Mouse (Mus musculus) midbrain, postnatal 0 days (tissue): ENCODE measurements around the gene Dhx40. TPM values are rescaled to one million over a fixed set of nuclear protein-coding genes. Genes with fewer than 3 reads are reported as not detected.

Experiments used
- ATAC-seq: fragments of 200-750 bp; cut with Nextera tagmentation; 2 replicates; pipeline ENCODE4 v1.8.0; 2017; ENCODE audit warnings: moderate number of reproducible peaks, mild to moderate bottlenecking, moderate TSS enrichment, moderate library complexity; ENCODE audit not compliant: low FRiP score
- DNase-seq: peaks from one replicate; pipeline ENCODE4 v3.0.0-alpha.2; 2015; ENCODE audit warnings: low spot score
- H3K27ac ChIP-seq: fragments of 300-500 bp; sonication (generic); 2 replicates; pipeline ENCODE4 v1.5.1; 2014; ENCODE audit warnings: low read depth, mild to moderate bottlenecking, low read length, mixed read lengths
- H3K27me3 ChIP-seq: fragments of 300-500 bp; sonication (generic); 2 replicates; pipeline ENCODE4 v1.6.1; 2014; ENCODE audit warnings: low read length, control low read depth, mixed read lengths; ENCODE audit not compliant: insufficient read depth
- H3K36me3 ChIP-seq: fragments of 300-500 bp; sonication (generic); 2 replicates; pipeline ENCODE4 v1.6.1; 2014; ENCODE audit warnings: low read length, control low read depth, mixed read lengths; ENCODE audit not compliant: insufficient read depth
- H3K4me1 ChIP-seq: fragments of 300-500 bp; sonication (generic); 2 replicates; pipeline ENCODE4 v1.6.1; 2014; ENCODE audit warnings: mild to moderate bottlenecking, control low read depth, antibody characterized with exemption, low read length, mixed read lengths; ENCODE audit not compliant: insufficient read depth
- H3K4me2 ChIP-seq: fragments of 300-500 bp; sonication (generic); 2 replicates; pipeline ENCODE4 v1.6.1; 2014; ENCODE audit warnings: low read depth, mild to moderate bottlenecking, low read length, mixed read lengths; ENCODE audit not compliant: poor library complexity, severe bottlenecking
- H3K4me3 ChIP-seq: fragments of 300-500 bp; sonication (generic); 2 replicates; pipeline ENCODE4 v1.5.1; 2014; ENCODE audit warnings: low read depth, mild to moderate bottlenecking, low read length, moderate library complexity
- H3K9ac ChIP-seq: fragments of 300-500 bp; sonication (generic); replicated peaks from 2 replicates; pipeline ENCODE4 v1.6.1; 2014; ENCODE audit warnings: mild to moderate bottlenecking, low read length, moderate library complexity, mixed read lengths; ENCODE audit not compliant: poor library complexity, severe bottlenecking
- H3K9me3 ChIP-seq: fragments of 300-500 bp; sonication (generic); 2 replicates; pipeline ENCODE4 v1.6.1; 2016; ENCODE audit warnings: low read length, control low read depth
- CTCF ChIP-seq: IDR thresholded peaks from 2 replicates; pipeline ENCODE4 v1.5.1; 2016; ENCODE audit warnings: antibody characterized with exemption, mild to moderate bottlenecking
- WGBS: fragments of 180-500 bp; shearing (Covaris S2); extraction: QIAGEN DNeasy Blood & Tissue Kit; methylation state at CpG from one replicate; pipeline ENCODE4 v1.1.7; 2014; 5-methylcytosine and 5-hydroxymethylcytosine counted together
- polyA plus RNA-seq: library from polyadenylated mRNA; unstranded; fragments of >200 nt; fragmentation: Nextera tagmentation; extraction: Ambion mirVana; gene quantifications from 2 replicates; pipeline ENCODE4 v1.2.1, GENCODE M21; 2015
- total RNA-seq: library from RNA; depleted of rRNA; stranded (reverse); fragments of >200 nt; gene quantifications from 2 replicates; pipeline ENCODE4 v1.2.3, GENCODE M21; 2014

Dhx40 gene
- total and polyA plus RNA-seq, 2 experiments from 2014 or later = 11.1 to 14.9 TPM

DNA sequence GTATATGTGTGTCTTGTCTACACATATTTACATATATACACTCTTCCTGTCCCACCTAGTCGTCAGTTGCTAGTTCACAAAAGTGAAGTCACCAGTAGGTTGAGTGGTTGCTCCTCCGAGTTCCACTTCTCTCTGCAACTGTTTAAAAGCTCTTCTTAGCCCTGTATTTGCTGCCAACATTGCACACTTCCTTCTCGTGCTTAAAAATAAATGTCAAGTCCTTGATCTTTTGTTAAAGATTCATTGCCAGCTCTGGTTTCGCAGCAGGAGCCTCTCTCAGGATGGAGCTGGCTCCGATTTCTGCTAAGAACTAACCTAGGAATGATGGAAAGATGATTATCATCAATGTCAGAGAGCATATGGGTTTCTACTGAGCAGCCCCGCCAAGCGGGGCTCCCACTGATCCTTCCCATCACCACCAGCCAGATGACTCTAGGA, 43.7 kb upstream of the Dhx40 start:
- Histone ChIP-seq H3K4me2 (0 out of 2 replicates have a peak overlapping the region, but pooled peaks have one; percentile 6), H3K4me1 (0 out of 2 replicates have a peak, but pooled peaks cover 6% of the 10 kb centered on the region), H3K4me3 (no peak overlapping the region), H3K27ac (peak overlapping the region; percentile 43; the same call in 1 of the 2 replicates), H3K36me3 (no peaks in the 10 kb centered on the region), H3K27me3 (no peaks in the 10 kb centered on the region), H3K9me3 (no peaks in the 10 kb centered on the region), H3K9ac (0 out of 2 replicates have a peak overlapping the region, but pooled peaks have one; percentile 19)
- no peak for TF ChIP-seq CTCF
- WGBS = 42% methylated on average over 7 of the region's 7 CpGs
- peak; percentile 73 for DNase-seq
- ATAC-seq = no peak

DNA sequence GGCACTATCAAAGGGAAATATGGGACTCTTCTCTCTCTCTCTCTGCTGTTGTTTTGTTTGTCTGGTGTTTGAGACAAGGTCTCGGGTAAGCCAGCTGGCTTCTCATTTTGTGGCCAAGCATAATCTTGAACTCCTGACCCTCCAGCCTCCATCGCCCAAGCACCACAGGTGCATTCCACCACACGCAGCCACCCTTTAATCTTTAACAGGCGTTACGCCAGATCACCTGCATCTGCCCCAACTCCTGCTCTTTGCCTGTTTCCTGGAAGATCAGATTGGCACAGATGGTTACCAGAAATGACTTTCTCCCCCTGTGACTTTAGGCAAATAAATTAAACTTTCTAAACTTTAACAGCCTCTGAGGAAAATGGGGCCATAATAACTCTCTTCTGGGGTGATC, 36.3 kb upstream of the Dhx40 start:
- no peak overlapping the region for H3K4me3 ChIP-seq
- TF ChIP-seq CTCF = no peak
- H3K9me3 ChIP-seq = no peaks in the 10 kb centered on the region
- no peak for ATAC-seq
- DNase-seq = no peak
- no peak overlapping the region for H3K9ac ChIP-seq
- H3K4me1 ChIP-seq = no peaks in the 10 kb centered on the region
- no peaks in the 10 kb centered on the region for H3K36me3 ChIP-seq
- H3K27me3 ChIP-seq = no peaks in the 10 kb centered on the region
- H3K4me2 ChIP-seq = no peak overlapping the region
- WGBS = 85% methylated on average over 5 of the region's 5 CpGs
- H3K27ac ChIP-seq = no peak overlapping the region

DNA sequence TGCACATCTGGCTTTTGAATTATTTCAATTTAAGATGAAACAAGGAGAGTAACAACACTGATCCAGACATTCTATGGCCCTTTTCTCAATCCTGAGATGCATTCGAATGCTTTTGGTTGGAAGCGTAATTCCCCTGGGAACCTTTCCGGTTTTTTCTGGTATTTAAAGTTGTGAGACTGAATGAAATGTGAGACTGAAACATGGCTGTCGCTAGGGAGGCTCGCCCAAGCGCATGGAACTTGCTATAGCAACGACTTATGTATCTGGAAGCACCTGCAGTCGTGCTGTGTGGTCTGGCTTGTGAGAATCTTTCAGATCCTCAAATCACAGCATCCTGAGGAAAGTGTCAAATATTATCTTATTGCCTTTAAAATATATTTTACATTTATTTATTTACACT, 33.7 kb upstream of the Dhx40 start:
- H3K4me2 ChIP-seq = no peak overlapping the region
- no peaks in the 10 kb centered on the region for H3K36me3 ChIP-seq
- no peaks in the 10 kb centered on the region for H3K9me3 ChIP-seq
- H3K4me3 ChIP-seq = no peak overlapping the region
- WGBS = 61% methylated on average over 8 of the region's 8 CpGs
- H3K9ac ChIP-seq = no peak overlapping the region
- H3K4me1 ChIP-seq = no peaks in the 10 kb centered on the region
- TF ChIP-seq CTCF = no peak
- DNase-seq (no peak), ATAC-seq (no peak)
- H3K27ac ChIP-seq = no peak overlapping the region
- H3K27me3 ChIP-seq = no peaks in the 10 kb centered on the region

DNA sequence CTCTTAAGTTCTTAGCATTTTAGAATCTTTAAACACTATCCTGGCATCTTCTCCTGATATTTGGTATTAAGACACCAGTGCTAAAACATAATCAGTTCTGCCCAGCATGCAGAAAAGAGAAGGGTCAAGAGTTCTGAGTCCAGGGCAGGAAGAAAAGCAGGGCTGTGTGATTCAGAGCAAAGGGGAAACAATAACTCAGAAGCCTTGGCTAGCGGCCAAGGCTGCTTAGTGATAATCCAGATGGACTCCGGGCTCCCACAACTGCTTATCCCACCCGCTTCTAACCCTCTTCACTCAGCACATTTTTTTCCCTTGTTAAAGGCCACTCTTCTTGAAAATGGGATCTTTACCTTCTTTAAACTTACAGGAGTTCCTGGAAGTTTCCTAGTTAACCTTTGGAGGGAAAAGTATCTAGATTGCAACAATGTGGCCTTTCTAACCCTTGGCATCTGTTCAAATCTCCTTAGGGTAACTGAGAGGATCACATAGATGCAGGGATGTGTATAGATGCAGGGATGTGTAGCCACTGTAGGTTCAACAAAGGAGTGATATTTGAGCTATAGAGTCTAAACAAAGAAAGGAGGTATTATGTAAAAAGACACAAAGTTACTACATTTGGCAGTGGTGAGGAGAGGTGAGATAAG, 33.1 kb upstream of the Dhx40 start:
- Histone ChIP-seq H3K4me1 (no peaks in the 10 kb centered on the region), H3K9me3 (no peaks in the 10 kb centered on the region), H3K36me3 (no peaks in the 10 kb centered on the region), H3K4me3 (no peak overlapping the region), H3K27ac (no peak overlapping the region), H3K4me2 (no peak overlapping the region), H3K27me3 (no peaks in the 10 kb centered on the region), H3K9ac (no peak overlapping the region)
- DNase-seq (peak; percentile 75), ATAC-seq (no peak)
- no peak for TF ChIP-seq CTCF
- WGBS = 6% methylated on average over 3 of the region's 3 CpGs

DNA sequence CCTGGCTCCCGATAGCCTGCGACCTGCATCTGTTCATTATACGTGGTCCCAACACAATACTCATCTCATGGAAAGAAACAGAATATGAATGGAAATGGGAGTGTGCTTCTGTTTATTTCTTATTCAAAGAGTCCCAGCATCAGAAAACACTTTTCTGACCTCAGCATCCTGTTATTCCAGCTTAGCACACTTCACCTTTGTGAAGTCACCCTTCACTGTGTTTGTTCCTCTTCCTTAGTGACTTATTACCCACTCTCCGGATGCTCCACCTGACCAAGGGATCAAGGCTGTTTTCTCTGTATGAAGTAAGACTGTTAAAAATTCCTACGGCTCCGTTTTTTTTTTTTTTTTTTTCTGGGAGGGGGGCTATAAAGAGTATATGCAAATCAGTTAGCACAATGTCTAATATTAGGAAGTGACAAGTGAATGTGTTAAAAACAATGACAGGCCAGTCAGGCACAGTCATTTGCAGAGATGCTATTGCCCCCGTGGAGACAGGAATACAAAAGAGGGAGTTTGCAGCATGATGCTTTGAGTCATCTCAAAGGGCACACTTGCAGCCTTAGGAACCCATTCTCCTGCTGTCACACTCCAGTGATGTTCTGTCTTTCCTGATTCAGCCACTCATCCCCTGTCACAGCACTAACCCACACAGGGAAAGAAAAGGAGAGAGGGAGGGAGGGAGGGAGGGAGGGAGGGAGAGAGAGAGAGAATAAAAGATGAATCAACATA, 32.3 kb upstream of the Dhx40 start:
- Histone ChIP-seq H3K4me3 (no peak overlapping the region), H3K36me3 (no peaks in the 10 kb centered on the region), H3K4me2 (no peak overlapping the region), H3K4me1 (no peaks in the 10 kb centered on the region), H3K27me3 (no peaks in the 10 kb centered on the region), H3K9me3 (no peaks in the 10 kb centered on the region), H3K9ac (no peak overlapping the region), H3K27ac (no peak overlapping the region)
- DNase-seq (no peak), ATAC-seq (no peak)
- no peak for TF ChIP-seq CTCF
- WGBS = 13% methylated on average over 7 of the region's 7 CpGs

DNA sequence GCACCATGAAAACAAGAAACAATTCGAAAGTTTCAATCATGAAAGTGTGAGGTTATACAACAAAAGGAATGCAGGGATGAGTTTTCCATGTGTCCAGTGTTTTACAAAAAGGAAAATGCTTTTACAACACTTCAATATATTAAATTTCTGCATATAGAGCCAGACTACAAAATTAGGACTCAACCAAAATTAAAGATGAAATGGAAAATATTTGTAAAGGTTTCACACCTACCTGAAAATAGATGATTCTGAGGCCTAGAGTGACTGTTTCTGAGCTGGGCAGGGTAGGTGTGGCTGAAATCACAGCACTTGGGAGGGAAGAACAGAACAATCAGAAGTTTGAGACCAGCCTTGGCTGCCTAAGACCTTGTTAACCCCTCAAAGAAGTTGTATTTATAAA, 31.2 kb upstream of the Dhx40 start:
- Histone ChIP-seq H3K9ac (no peak overlapping the region), H3K36me3 (no peaks in the 10 kb centered on the region), H3K27ac (no peak overlapping the region), H3K4me1 (no peaks in the 10 kb centered on the region), H3K27me3 (no peaks in the 10 kb centered on the region), H3K4me2 (no peak overlapping the region), H3K4me3 (no peak overlapping the region), H3K9me3 (no peaks in the 10 kb centered on the region)
- TF ChIP-seq CTCF = no peak
- ATAC-seq (no peak), DNase-seq (no peak)
- WGBS = 96% methylated on average over 1 of the region's 1 CpGs
